ENCODE assay signal across 8 mouse cellular contexts in the genomic region with DNA sequence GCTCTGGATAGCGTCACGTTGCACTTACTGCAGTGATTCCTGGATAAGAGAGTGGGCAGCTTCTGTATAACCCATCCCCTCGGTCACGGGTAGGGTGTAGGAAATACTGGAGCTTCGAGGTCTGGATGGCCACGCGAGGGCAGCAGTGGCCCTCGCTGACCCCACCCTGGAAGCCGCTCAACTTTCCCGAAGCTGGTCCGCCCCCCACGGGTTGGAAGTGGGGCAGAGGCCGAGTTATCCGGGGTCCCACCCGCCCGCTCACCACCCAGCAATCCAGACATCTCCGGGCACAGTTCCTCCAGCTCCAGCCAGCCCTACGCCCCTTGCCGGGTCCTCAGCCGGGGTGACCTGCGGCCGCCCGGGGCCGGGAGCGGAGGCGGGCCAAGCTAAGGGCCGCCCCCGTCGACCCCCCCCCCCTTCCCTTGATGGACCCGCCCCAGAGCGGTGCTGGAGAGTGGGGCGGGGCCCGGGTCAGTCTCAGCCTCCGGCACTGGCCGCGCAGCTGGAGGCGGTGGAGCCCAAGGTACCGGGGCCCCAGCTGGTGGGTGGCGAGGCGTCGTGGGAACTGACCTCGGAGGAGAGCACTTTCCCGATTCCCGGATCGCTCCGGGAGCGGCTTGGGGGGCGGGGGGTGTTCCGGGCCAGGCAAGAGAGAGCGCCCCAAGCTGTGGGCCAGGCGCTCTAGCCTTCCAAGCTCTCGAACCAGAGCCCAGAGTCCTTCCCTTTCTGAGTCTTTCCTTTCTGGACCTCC. TPM values are rescaled to one million over a fixed set of nuclear protein-coding genes. Genes with fewer than 3 reads are reported as not detected.
A peak's percentile ranks its signal among the peaks of the same experiment; 100 is the strongest.
DNase-seq lines count a peak whose midpoint lies in the region; ATAC-seq and TF ChIP-seq lines count a peak whose summit lies in the region.

No protein-coding gene starts in this region.

- H3K4me3 ChIP-seq in embryonic facial prominence, embryonic 13.5 days, result peak overlapping the region; percentile 79
- H3K4me3 ChIP-seq in heart, embryonic 10.5 days, result peak overlapping the region; percentile 79
- peak overlapping the region; percentile 58 for H3K4me3 ChIP-seq in liver, embryonic 13.5 days (replicated peaks)
- H3K4me3 ChIP-seq in testis, adult 2 months (ENCODE audit: control insufficient read depth, low read depth, low read length), result peak overlapping the region; percentile 83

- peak; percentile 52; the same call in 1 of the 2 replicates for TF ChIP-seq CTCF in testis, adult 2 months (IDR thresholded peaks at IDR 0.05; ENCODE audit: control insufficient read depth, insufficient read depth, insufficient replicate concordance, low read depth, low read length)

- peak; percentile 88 for DNase-seq in 3134 (ENCODE audit: extremely low read depth, insufficient read length, low spot score)
- DNase-seq in adrenal gland, adult 8-10 months, result peak; percentile 78
- peak; percentile 94 for DNase-seq in heart, embryonic 10.5 days (ENCODE audit: low spot score)
- DNase-seq in kidney, adult 8-10 months, result peak; percentile 81 to 85
- DNase-seq in liver, embryonic 13.5 days, result peak; percentile 33
- DNase-seq in naive thymus-derived CD4-positive, alpha-beta T cell, adult 2 months (ENCODE audit: low read depth), result peak; percentile 50

- peak overlapping the region; percentile 91 for H3K4me2 ChIP-seq in embryonic facial prominence, embryonic 13.5 days
- H3K4me2 ChIP-seq in liver, embryonic 13.5 days, result peak overlapping the region; percentile 71

- ATAC-seq in embryonic facial prominence, embryonic 13.5 days (ENCODE audit: insufficient number of reproducible peaks, insufficient read depth, low FRiP score, low TSS enrichment, low read depth), result peak; percentile 75
- ATAC-seq in liver, embryonic 13.5 days (ENCODE audit: low read depth), result peak; percentile 78

- H3K9me3 ChIP-seq in embryonic facial prominence, embryonic 13.5 days, result no peaks in the 10 kb centered on the region
- no peaks in the 10 kb centered on the region for H3K9me3 ChIP-seq in heart, embryonic 10.5 days
- H3K9me3 ChIP-seq in liver, embryonic 13.5 days (replicated peaks), result no peaks in the 10 kb centered on the region

- peak overlapping the region; percentile 85 for H3K9ac ChIP-seq in embryonic facial prominence, embryonic 13.5 days
- H3K9ac ChIP-seq in liver, embryonic 13.5 days, result peak overlapping the region; percentile 64

- 2% methylated on average over 47 of the region's 52 CpGs for WGBS in embryonic facial prominence, embryonic 13.5 days
- WGBS in heart, embryonic 10.5 days, result under 1% methylated on average over 51 of the region's 52 CpGs
- under 1% methylated on average over 51 of the region's 52 CpGs for WGBS in liver, embryonic 13.5 days (ENCODE audit: insufficient replicate concordance)

- peaks cover 23% of the 10 kb centered on the region for H3K27me3 ChIP-seq in embryonic facial prominence, embryonic 13.5 days
- 0 out of 2 replicates have a peak, but pooled peaks cover 6% of the 10 kb centered on the region for H3K27me3 ChIP-seq in heart, embryonic 10.5 days (ENCODE audit: insufficient read depth, poor library complexity, severe bottlenecking)
- H3K27me3 ChIP-seq in liver, embryonic 13.5 days, result peaks cover 62% of the 10 kb centered on the region
- peaks cover 2% of the 10 kb centered on the region; the same call in 1 of the 2 replicates for H3K27me3 ChIP-seq in testis, adult 2 months (ENCODE audit: control insufficient read depth, insufficient read depth, low read length)

- peak overlapping the region; percentile 70 for H3K27ac ChIP-seq in embryonic facial prominence, embryonic 13.5 days
- H3K27ac ChIP-seq in heart, embryonic 10.5 days, result peak overlapping the region; percentile 90
- H3K27ac ChIP-seq in liver, embryonic 13.5 days, result no peak overlapping the region
- no peak overlapping the region for H3K27ac ChIP-seq in testis, adult 2 months (ENCODE audit: control insufficient read depth, insufficient read depth, low read depth, low read length)

- H3K4me1 ChIP-seq in embryonic facial prominence, embryonic 13.5 days, result peaks cover 45% of the 10 kb centered on the region
- H3K4me1 ChIP-seq in heart, embryonic 10.5 days, result peaks cover 61% of the 10 kb centered on the region
- H3K4me1 ChIP-seq in liver, embryonic 13.5 days (replicated peaks), result peaks cover 41% of the 10 kb centered on the region
- peaks cover 16% of the 10 kb centered on the region for H3K4me1 ChIP-seq in testis, adult 2 months (ENCODE audit: control insufficient read depth, insufficient read depth, low read length)

- TF ChIP-seq POLR2A in testis, adult 2 months (IDR thresholded peaks at IDR 0.05; ENCODE audit: control insufficient read depth, low read depth, low read length), result no peak

- peaks cover 24% of the 10 kb centered on the region for H3K36me3 ChIP-seq in embryonic facial prominence, embryonic 13.5 days
- peaks cover 40% of the 10 kb centered on the region for H3K36me3 ChIP-seq in heart, embryonic 10.5 days
- no peaks in the 10 kb centered on the region; the same call in 1 of the 2 replicates for H3K36me3 ChIP-seq in liver, embryonic 13.5 days
- H3K36me3 ChIP-seq in testis, adult 2 months (ENCODE audit: control insufficient read depth, insufficient read depth, low read length), result no peaks in the 10 kb centered on the region

RNA-seq across cellular contexts. Expression of a gene that starts 0.6 kb away (rescaled TPM):
- 100 to 1,000 TPM; 116 to 131 (median 124) TPM for total RNA-seq in adrenal gland, adult 8-10 months (2022)
- polyA plus RNA-seq in embryonic facial prominence, embryonic 13.5 days (2015; fragmentation: Nextera tagmentation; extraction: Ambion mirVana), result 145 and 158 TPM in 2 replicates
- 243 and 267 TPM in 2 replicates for polyA plus RNA-seq in heart, embryonic 10.5 days (2016; fragmentation: Nextera tagmentation; extraction: Ambion mirVana)
- polyA plus RNA-seq in liver, embryonic 13.5 days (2015; fragmentation: Nextera tagmentation; extraction: Ambion mirVana), result 19.4 and 21.5 TPM in 2 replicates
- polyA plus RNA-seq in testis, adult 2 months (2012; rRNA removed), result 4.8 and 6.3 TPM in 2 replicates

RNA-seq across cellular contexts. Expression of a gene that starts 7.1 kb away (rescaled TPM):
- 1 to 10 TPM in 2 of 4 experiments, under 1 TPM in 2; 0.52 to 2.2 (median 1.1) TPM for total RNA-seq in adrenal gland, adult 8-10 months (2022)
- polyA plus RNA-seq in embryonic facial prominence, embryonic 13.5 days (2015; fragmentation: Nextera tagmentation; extraction: Ambion mirVana), result 0.15 and 0.25 TPM in 2 replicates
- polyA plus RNA-seq in heart, embryonic 10.5 days (2016; fragmentation: Nextera tagmentation; extraction: Ambion mirVana), result 0.70 and 1.4 TPM in 2 replicates
- not detected in 2 replicates for polyA plus RNA-seq in liver, embryonic 13.5 days (2015; fragmentation: Nextera tagmentation; extraction: Ambion mirVana)
- 9.1 and 12.6 TPM in 2 replicates for polyA plus RNA-seq in testis, adult 2 months (2012; rRNA removed)

RNA-seq across cellular contexts. Expression of a gene that starts 7.9 kb away (rescaled TPM):
- total RNA-seq in adrenal gland, adult 8-10 months (2022), result 10 to 100 TPM in 2 of 4 experiments, 1 to 10 TPM in 2; 3.9 to 12.9 (median 9.3) TPM
- 3.4 and 3.5 TPM in 2 replicates for polyA plus RNA-seq in embryonic facial prominence, embryonic 13.5 days (2015; fragmentation: Nextera tagmentation; extraction: Ambion mirVana)
- polyA plus RNA-seq in heart, embryonic 10.5 days (2016; fragmentation: Nextera tagmentation; extraction: Ambion mirVana), result 19.9 and 44.8 TPM in 2 replicates
- 0.37 and 0.59 TPM in 2 replicates for polyA plus RNA-seq in liver, embryonic 13.5 days (2015; fragmentation: Nextera tagmentation; extraction: Ambion mirVana)
- polyA plus RNA-seq in testis, adult 2 months (2012; rRNA removed), result 178 and 205 TPM in 2 replicates

RNA-seq across cellular contexts. Expression of a gene that starts 29.6 kb away (rescaled TPM):
- 10 to 100 TPM; 19.8 to 26.6 (median 23.7) TPM for total RNA-seq in adrenal gland, adult 8-10 months (2022)
- 56.3 and 59.7 TPM in 2 replicates for polyA plus RNA-seq in embryonic facial prominence, embryonic 13.5 days (2015; fragmentation: Nextera tagmentation; extraction: Ambion mirVana)
- 42.2 and 54.0 TPM in 2 replicates for polyA plus RNA-seq in heart, embryonic 10.5 days (2016; fragmentation: Nextera tagmentation; extraction: Ambion mirVana)
- 26.2 and 28.7 TPM in 2 replicates for polyA plus RNA-seq in liver, embryonic 13.5 days (2015; fragmentation: Nextera tagmentation; extraction: Ambion mirVana)
- polyA plus RNA-seq in testis, adult 2 months (2012; rRNA removed), result 8.7 and 9.4 TPM in 2 replicates

Comparison
In these comparisons a context has a peak if more than half of its experiments do, and no peak if none do; other contexts are left out.
1. DNase-seq: peak in every context shown above with its lines; median percentile 94 in heart, embryonic 10.5 days; 88 in 3134; 83 in kidney, adult 8-10 months; 78 in adrenal gland, adult 8-10 months; 50 in naive thymus-derived CD4-positive, alpha-beta T cell, adult 2 months; 33 in liver, embryonic 13.5 days.
2. H3K27ac ChIP-seq: peak in embryonic facial prominence, embryonic 13.5 days (single experiment) and heart, embryonic 10.5 days (single experiment); none in liver, embryonic 13.5 days (single experiment) and testis, adult 2 months (single experiment).
3. Peak in every context shown above with its lines, with median percentiles within 50 percentile points of each other: H3K4me3 ChIP-seq.